ENCODE assay signal across 28 mouse cellular contexts in the genomic region with DNA sequence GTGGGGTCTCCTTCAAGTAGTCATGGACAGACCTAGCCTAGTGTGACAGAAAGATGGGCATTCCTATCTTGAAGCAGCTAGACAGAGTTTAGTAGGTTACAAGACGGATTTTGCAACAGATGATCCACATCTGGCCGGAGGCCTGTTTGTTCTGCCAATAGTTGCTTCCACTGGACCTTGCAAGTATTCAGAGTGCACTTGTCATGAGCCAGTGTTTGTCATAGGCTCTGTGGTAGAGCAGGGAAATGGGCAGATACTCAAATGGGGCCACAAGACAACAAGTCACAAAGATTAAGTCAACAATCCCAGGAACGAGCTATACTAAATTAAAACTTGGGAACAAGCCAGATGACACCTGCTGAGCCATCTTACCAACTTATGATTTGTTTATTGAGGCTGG. TPM values are rescaled to one million over a fixed set of nuclear protein-coding genes. Genes with fewer than 3 reads are reported as not detected.
"Had no signal": no experiment of that assay in that cellular context is flagged by ENCODE, and none has a peak within 500 bp of the region (broad histone marks: within the 10 kb centered on the region; RNA-seq: fewer than 3 reads in every experiment).

No protein-coding gene starts in this region.

- H3K27me3 ChIP-seq: heart, embryonic 12.5 days; kidney, embryonic 15.5 days; limb, embryonic 13.5 days; limb, embryonic 15.5 days; liver, embryonic 13.5 days; liver, embryonic 15.5 days had no signal

- H3K4me3 ChIP-seq: heart, embryonic 10.5 days; heart, embryonic 12.5 days; hindbrain, embryonic 13.5 days; hindbrain, embryonic 15.5 days; kidney, embryonic 15.5 days; limb, embryonic 13.5 days; limb, embryonic 15.5 days; liver, embryonic 13.5 days; liver, embryonic 15.5 days had no signal

- H3K4me1 ChIP-seq: heart, embryonic 10.5 days; heart, embryonic 12.5 days; hindbrain, embryonic 15.5 days; limb, embryonic 13.5 days; limb, embryonic 15.5 days; liver, embryonic 13.5 days; liver, embryonic 15.5 days had no signal

- DNase-seq: gastrocnemius, postnatal 14 days; gastrocnemius, postnatal 36 days; heart, adult 18-20 months; heart, postnatal 10 days; kidney, adult 11 months; kidney, adult 2 months; kidney, adult 9 months; kidney, postnatal 14 days; kidney, postnatal 36 days; layer of hippocampus, adult 9-11 months; layer of hippocampus, postnatal 36 days; left cerebral cortex, postnatal 4 days; liver, embryonic 13.5 days had no signal

- H3K27ac ChIP-seq: heart, embryonic 10.5 days; hindbrain, embryonic 13.5 days; hindbrain, embryonic 15.5 days; hindbrain, postnatal 0 days; kidney, embryonic 15.5 days; kidney, postnatal 0 days; limb, embryonic 13.5 days; limb, embryonic 15.5 days; liver, embryonic 13.5 days; liver, embryonic 15.5 days had no signal

- H3K36me3 ChIP-seq: heart, embryonic 10.5 days; heart, embryonic 12.5 days; hindbrain, embryonic 13.5 days; hindbrain, embryonic 15.5 days; kidney, embryonic 15.5 days; limb, embryonic 13.5 days; limb, embryonic 15.5 days; liver, embryonic 13.5 days; liver, embryonic 15.5 days had no signal

- H3K4me2 ChIP-seq: heart, embryonic 12.5 days; hindbrain, embryonic 13.5 days; hindbrain, embryonic 15.5 days; kidney, embryonic 15.5 days; limb, embryonic 13.5 days; limb, embryonic 15.5 days; liver, embryonic 11.5 days; liver, embryonic 13.5 days; liver, embryonic 15.5 days had no signal

- H3K9me3 ChIP-seq: heart, embryonic 10.5 days; heart, embryonic 12.5 days; hindbrain, embryonic 13.5 days; hindbrain, embryonic 15.5 days; kidney, embryonic 15.5 days; limb, embryonic 13.5 days; limb, embryonic 15.5 days; liver, embryonic 13.5 days; liver, embryonic 15.5 days had no signal

- H3K9ac ChIP-seq: heart, embryonic 12.5 days; hindbrain, embryonic 13.5 days; hindbrain, embryonic 15.5 days; kidney, embryonic 15.5 days; limb, embryonic 13.5 days; limb, embryonic 15.5 days; liver, embryonic 13.5 days; liver, embryonic 15.5 days had no signal

- ATAC-seq: hindbrain, postnatal 0 days; intestine, embryonic 16.5 days had no signal

RNA-seq across cellular contexts. Expression of gene Dnah5, which starts 1.1 kb away (rescaled TPM):
- total RNA-seq: gastrocnemius, adult 8-10 months; gastrocnemius, postnatal 36 days; hematopoietic stem cell, adult 5-6 weeks had no signal
- polyA plus RNA-seq: heart, embryonic 12.5 days; heart, embryonic 14.5 days; liver, embryonic 15.5 days had no signal
